Mouse (Mus musculus) C2C12 (cell line): ENCODE data around the gene Prss16. TPM values are rescaled to one million over a fixed set of nuclear protein-coding genes. Genes with fewer than 3 reads are reported as not detected.

Experiments used
- H3K27me3 ChIP-seq: one replicate; pipeline ENCODE4 v1.6.1; 2011; ENCODE audit not compliant: control insufficient read depth, insufficient read depth, insufficient read length
- H3K36me3 ChIP-seq: one replicate; pipeline ENCODE4 v1.6.1; 2011; ENCODE audit not compliant: control insufficient read depth, insufficient read depth
- H3K4me3 ChIP-seq: one replicate; pipeline ENCODE4 v1.5.1; 2011; ENCODE audit warnings: mild to moderate bottlenecking, control low read depth; ENCODE audit not compliant: poor library complexity, insufficient read depth, severe bottlenecking
- H3K79me2 ChIP-seq: one replicate; pipeline ENCODE4 v1.6.1; 2011; ENCODE audit not compliant: control insufficient read depth, insufficient read depth
- H3K79me3 ChIP-seq: one replicate; pipeline ENCODE4 v1.6.1; 2011; ENCODE audit warnings: low read depth, control low read depth
- H3ac ChIP-seq: one replicate; pipeline ENCODE3; 2011; ENCODE audit warnings: low read depth; ENCODE audit not compliant: control insufficient read depth, insufficient read length
- CEBPB ChIP-seq: IDR thresholded peaks from one replicate; pipeline ENCODE4 v1.6.1; 2011; ENCODE audit warnings: low read depth, mild to moderate bottlenecking, control low read depth, moderate library complexity
- CTCF ChIP-seq: IDR thresholded peaks from one replicate; pipeline ENCODE4 v1.5.1; 2011; ENCODE audit not compliant: control insufficient read depth, insufficient read depth, insufficient read length
- FOSL1 ChIP-seq: IDR thresholded peaks from one replicate; pipeline ENCODE4 v1.8.0; 2011; ENCODE audit warnings: mild to moderate bottlenecking, low read length; ENCODE audit not compliant: poor library complexity, insufficient read depth, severe bottlenecking
- MAX ChIP-seq: IDR thresholded peaks from one replicate; pipeline ENCODE4 v1.6.1; 2011; ENCODE audit warnings: mild to moderate bottlenecking, control low read depth
- MYOD1 ChIP-seq: IDR thresholded peaks from one replicate; pipeline ENCODE4 v1.6.1; 2011; ENCODE audit warnings: low read depth; ENCODE audit not compliant: control insufficient read depth, insufficient read length
- MYOG ChIP-seq: IDR thresholded peaks from one replicate; pipeline ENCODE4 v1.6.1; 2011; ENCODE audit not compliant: control insufficient read depth, insufficient read length; ENCODE audit errors: extremely low read depth
- USF1 ChIP-seq: IDR thresholded peaks from one replicate; pipeline ENCODE4 v1.6.1; 2011; ENCODE audit warnings: low read depth, mild to moderate bottlenecking, control low read depth, moderate library complexity
- polyA plus RNA-seq: library from polyadenylated mRNA; unstranded; fragments of >200 nt; fragmentation: generic; extraction: Trizol; gene quantifications from one replicate; pipeline ENCODE4 v1.2.1, GENCODE M21; 2012; ENCODE audit warnings: missing spikeins

Prss16 gene
- polyA plus RNA-seq, 1 experiment = 1.1 TPM

- no peak for TF ChIP-seq MYOG
- TF ChIP-seq MYOD1 = no peak
- no peak for TF ChIP-seq USF1
- no peak for TF ChIP-seq MAX
- no peak for TF ChIP-seq CTCF
- TF ChIP-seq FOSL1 = no peak
- no peak for TF ChIP-seq CEBPB
- H3K27me3 ChIP-seq = no peaks in the 10 kb centered on the region
- H3K4me3 ChIP-seq = no peak overlapping the region
- no peaks in the 10 kb centered on the region for H3K36me3 ChIP-seq
- H3ac ChIP-seq = no peak overlapping the region
- no peaks in the 10 kb centered on the region for H3K79me3 ChIP-seq
- H3K79me2 ChIP-seq = no peaks in the 10 kb centered on the region
Measured at GRCm38 (mm10) chr13:21993957-21994738, 15.4 kb downstream of the Prss16 start.

DNA sequence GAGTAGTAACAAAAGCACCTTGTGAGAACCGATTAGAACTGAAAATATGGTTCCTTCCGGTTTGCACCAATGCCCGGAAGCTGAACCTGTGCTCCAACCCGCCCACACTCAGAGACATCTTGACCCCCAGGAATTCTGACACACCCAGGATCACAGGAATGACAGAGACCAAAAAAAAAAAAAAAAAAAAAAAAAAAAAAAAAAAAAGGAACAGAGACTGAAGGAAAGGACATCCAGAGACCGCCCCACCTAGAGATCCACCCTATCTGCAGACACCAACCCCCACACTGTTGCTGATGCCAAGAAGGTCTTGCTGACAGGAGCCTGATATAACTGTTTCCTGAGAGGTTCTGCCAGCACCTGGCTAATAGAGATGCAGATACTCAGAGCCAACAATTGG is 17.0 kb downstream of the Prss16 start:
- Histone ChIP-seq H3K36me3 (no peaks in the 10 kb centered on the region), H3K79me3 (no peaks in the 10 kb centered on the region), H3K79me2 (no peaks in the 10 kb centered on the region), H3ac (no peak overlapping the region), H3K27me3 (no peaks in the 10 kb centered on the region), H3K4me3 (no peak overlapping the region)
- TF ChIP-seq FOSL1 = no peak
- TF ChIP-seq USF1 = no peak
- TF ChIP-seq MYOD1 = no peak
- TF ChIP-seq MAX = no peak
- TF ChIP-seq CTCF = no peak
- TF ChIP-seq CEBPB = no peak
- TF ChIP-seq MYOG = no peak

- H3K4me3 ChIP-seq = no peak overlapping the region
- TF ChIP-seq USF1 (no peak), MAX (no peak), MYOG (no peak), CTCF (no peak), FOSL1 (no peak), MYOD1 (no peak), CEBPB (no peak)
- H3K27me3 ChIP-seq = peaks cover 9% of the 10 kb centered on the region
- H3K79me2 ChIP-seq = no peaks in the 10 kb centered on the region
- H3ac ChIP-seq = no peak overlapping the region
- no peaks in the 10 kb centered on the region for H3K79me3 ChIP-seq
- no peaks in the 10 kb centered on the region for H3K36me3 ChIP-seq
Measured at GRCm38 (mm10) chr13:21984486-21984885, 25.1 kb downstream of the Prss16 start.

DNA sequence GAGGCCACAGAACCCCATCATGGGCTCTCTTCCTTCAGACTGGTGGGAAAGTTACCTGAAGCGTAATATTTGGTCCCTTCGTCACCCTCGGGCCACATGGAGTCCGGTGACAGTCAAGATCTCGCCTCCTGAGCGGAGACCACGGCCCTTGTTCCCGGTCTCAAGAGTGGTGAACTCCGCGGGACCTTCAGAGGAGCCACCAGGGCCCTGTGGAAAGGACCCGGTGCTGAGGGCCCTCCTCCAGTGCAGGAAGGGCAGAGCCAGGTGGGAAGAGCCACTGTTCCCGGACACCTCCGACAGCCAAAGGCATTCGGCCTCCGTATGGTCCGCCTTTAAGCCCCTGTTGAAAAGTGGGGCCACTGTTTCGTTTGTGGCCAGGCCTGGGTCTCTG is 27.7 kb downstream of the Prss16 start:
- Histone ChIP-seq H3K79me2 (no peaks in the 10 kb centered on the region), H3K27me3 (peaks cover 9% of the 10 kb centered on the region), H3K36me3 (no peaks in the 10 kb centered on the region), H3K4me3 (no peak overlapping the region), H3K79me3 (no peaks in the 10 kb centered on the region), H3ac (no peak overlapping the region)
- TF ChIP-seq MYOG (no peak), FOSL1 (no peak), MAX (no peak), CTCF (no peak)

GRCm38 (mm10) chr13:21980981-21981802 is 28.4 kb downstream of the Prss16 start, which contains the start of gene Pom121l2:
TSS of gene Pom121l2 (plus strand) at chr13:21981194.
- Histone ChIP-seq H3K36me3 (no peaks in the 10 kb centered on the region), H3ac (no peak within 1 kb of the TSS), H3K79me3 (no peaks in the 10 kb centered on the region), H3K79me2 (no peaks in the 10 kb centered on the region), H3K27me3 (peaks cover 9% of the 10 kb centered on the region), H3K4me3 (no peak within 1 kb of the TSS)
- TF ChIP-seq MAX = no peak
- TF ChIP-seq MYOD1 = no peak
- no peak for TF ChIP-seq MYOG
- no peak for TF ChIP-seq FOSL1
- TF ChIP-seq CTCF = no peak
- no peak for TF ChIP-seq USF1
